ENCODE assay signal across 14 mouse cellular contexts in the genomic region with DNA sequence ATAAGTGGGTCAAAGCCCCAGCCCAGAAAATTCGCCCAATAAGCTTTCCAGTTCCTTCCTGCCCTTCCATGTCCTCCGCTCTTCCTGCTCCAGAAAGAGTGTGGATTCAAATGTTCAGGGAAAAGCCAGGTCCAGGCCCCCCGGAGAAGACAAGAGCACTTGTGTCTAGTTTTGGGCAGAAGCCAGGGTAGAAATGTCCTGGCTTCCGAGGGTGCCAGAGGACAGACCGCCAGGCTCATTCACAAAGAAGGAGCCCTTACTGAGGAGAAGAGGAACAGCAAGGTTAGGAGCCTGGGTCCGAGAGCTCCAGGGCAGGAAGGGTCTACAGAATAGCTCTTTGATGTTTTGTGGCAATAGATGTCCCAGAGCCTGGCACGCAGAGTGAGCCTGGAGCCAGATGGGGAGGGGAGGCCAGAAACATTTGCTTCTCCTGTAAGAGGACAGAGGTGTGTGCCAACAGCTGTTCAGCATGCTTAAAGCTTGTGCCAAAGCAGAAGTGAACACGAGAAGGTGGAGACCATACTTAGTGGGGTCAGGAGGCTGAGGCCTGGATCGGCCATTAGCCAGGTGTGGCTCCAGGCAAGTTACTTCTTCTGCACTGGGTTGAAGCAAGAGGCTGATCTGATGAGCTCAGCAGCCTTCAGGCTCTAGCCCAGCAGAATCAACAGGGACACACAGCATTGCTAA. TPM values are rescaled to one million over a fixed set of nuclear protein-coding genes. Genes with fewer than 3 reads are reported as not detected.
DNase-seq lines count a peak whose midpoint lies in the region; ATAC-seq and TF ChIP-seq lines count a peak whose summit lies in the region.
"Had no signal": no experiment of that assay in that cellular context is flagged by ENCODE, and none has a peak within 500 bp of the region (broad histone marks: within the 10 kb centered on the region; RNA-seq: fewer than 3 reads in every experiment).

No protein-coding gene starts in this region.

- 47% methylated on average over 9 of the region's 9 CpGs for WGBS in hindbrain, postnatal 0 days
- WGBS in hindbrain, embryonic 11.5 days: 83% methylated on average over 9 of the region's 9 CpGs
- WGBS in midbrain, postnatal 0 days: 74% methylated on average over 9 of the region's 9 CpGs
- 80% methylated on average over 9 of the region's 9 CpGs for WGBS in midbrain, embryonic 15.5 days

- H3K9ac ChIP-seq in hindbrain, postnatal 0 days (replicated peaks; ENCODE audit: low read length): no peak overlapping the region
- no peak overlapping the region for H3K9ac ChIP-seq in hindbrain, embryonic 11.5 days (ENCODE audit: low read depth, low read length)
- H3K9ac ChIP-seq in midbrain, postnatal 0 days (replicated peaks; ENCODE audit: low read length, poor library complexity, severe bottlenecking): no peak overlapping the region
- no peak overlapping the region for H3K9ac ChIP-seq in midbrain, embryonic 15.5 days

- peak; percentile 80 for ATAC-seq in hindbrain, postnatal 0 days
- no peak for ATAC-seq in hindbrain, embryonic 11.5 days (ENCODE audit: low FRiP score)
- ATAC-seq in midbrain, postnatal 0 days (ENCODE audit: low FRiP score): peak; percentile 68
- ATAC-seq in midbrain, embryonic 15.5 days (replicated peaks): no peak

- H3K4me3 ChIP-seq in hindbrain, postnatal 0 days (ENCODE audit: low read length): no peak overlapping the region
- H3K4me3 ChIP-seq in hindbrain, embryonic 11.5 days (ENCODE audit: low read depth, low read length): no peak overlapping the region
- no peak overlapping the region for H3K4me3 ChIP-seq in midbrain, postnatal 0 days (ENCODE audit: low read depth, low read length)
- H3K4me3 ChIP-seq in midbrain, embryonic 15.5 days: no peak overlapping the region

- TF ChIP-seq CTCF in hindbrain, postnatal 0 days (IDR thresholded peaks at IDR 0.05; ENCODE audit: low read depth): no peak
- TF ChIP-seq CTCF in midbrain, postnatal 0 days (IDR thresholded peaks at IDR 0.05): no peak

- no peaks in the 10 kb centered on the region for H3K4me1 ChIP-seq in hindbrain, postnatal 0 days (ENCODE audit: insufficient read depth, low read length)
- no peaks in the 10 kb centered on the region for H3K4me1 ChIP-seq in hindbrain, embryonic 11.5 days (replicated peaks; ENCODE audit: control insufficient read depth, insufficient read depth, low read length)
- H3K4me1 ChIP-seq in midbrain, postnatal 0 days (ENCODE audit: insufficient read depth, low read length): no peaks in the 10 kb centered on the region
- peaks cover 4% of the 10 kb centered on the region; the same call in 1 of the 2 replicates for H3K4me1 ChIP-seq in midbrain, embryonic 15.5 days

- peak; percentile 47 to 58 for DNase-seq in cerebellum, postnatal 10 days
- no peak for DNase-seq in cerebellum, adult 8-10 months
- DNase-seq in hindbrain, postnatal 0 days (ENCODE audit: low spot score): peak; percentile 73
- no peak for DNase-seq in hindbrain, embryonic 11.5 days (ENCODE audit: low spot score)
- peak; percentile 69 for DNase-seq in midbrain, postnatal 0 days (ENCODE audit: low spot score)
- peak; percentile 86 for DNase-seq in skeletal muscle tissue, adult 2 months (ENCODE audit: low read depth, low spot score)
- no peak for DNase-seq in kidney, adult 18-20 months
- DNase-seq: heart, postnatal 14 days; thymus, adult 18-20 months had no signal

- H3K4me2 ChIP-seq in hindbrain, postnatal 0 days (ENCODE audit: low read depth, low read length): no peak overlapping the region
- no peak overlapping the region for H3K4me2 ChIP-seq in hindbrain, embryonic 11.5 days (replicated peaks; ENCODE audit: low read depth, low read length)
- H3K4me2 ChIP-seq in midbrain, postnatal 0 days (ENCODE audit: low read depth, low read length, poor library complexity, severe bottlenecking): no peak overlapping the region
- H3K4me2 ChIP-seq in midbrain, embryonic 15.5 days: no peak overlapping the region

- no peaks in the 10 kb centered on the region for H3K27me3 ChIP-seq in hindbrain, postnatal 0 days (ENCODE audit: insufficient read depth, low read length)
- no peaks in the 10 kb centered on the region for H3K27me3 ChIP-seq in hindbrain, embryonic 11.5 days (ENCODE audit: control insufficient read depth, insufficient read depth, low read length)
- H3K27me3 ChIP-seq in midbrain, postnatal 0 days (ENCODE audit: insufficient read depth, low read length): no peaks in the 10 kb centered on the region
- no peaks in the 10 kb centered on the region for H3K27me3 ChIP-seq in midbrain, embryonic 15.5 days (replicated peaks)

- no peaks in the 10 kb centered on the region; the same call in 1 of the 2 replicates for H3K36me3 ChIP-seq in hindbrain, postnatal 0 days (ENCODE audit: insufficient read depth, low read length)
- H3K36me3 ChIP-seq in hindbrain, embryonic 11.5 days (ENCODE audit: control insufficient read depth, insufficient read depth, low read length): no peaks in the 10 kb centered on the region
- peaks cover 14% of the 10 kb centered on the region for H3K36me3 ChIP-seq in midbrain, postnatal 0 days (ENCODE audit: insufficient read depth, low read length)
- 0 out of 2 replicates have a peak, but pooled peaks cover 4% of the 10 kb centered on the region for H3K36me3 ChIP-seq in midbrain, embryonic 15.5 days (replicated peaks)

- H3K27ac ChIP-seq in hindbrain, postnatal 0 days: peak overlapping the region; percentile 62; the same call in 1 of the 2 replicates
- no peak overlapping the region for H3K27ac ChIP-seq in hindbrain, embryonic 11.5 days (ENCODE audit: low read depth, low read length)
- peak overlapping the region; percentile 19 for H3K27ac ChIP-seq in midbrain, postnatal 0 days (ENCODE audit: low read depth, low read length)
- H3K27ac ChIP-seq in midbrain, embryonic 15.5 days: no peak overlapping the region

- H3K9me3 ChIP-seq in hindbrain, postnatal 0 days (ENCODE audit: low read length): no peaks in the 10 kb centered on the region
- H3K9me3 ChIP-seq in hindbrain, embryonic 11.5 days (ENCODE audit: control insufficient read depth, low read length): no peaks in the 10 kb centered on the region
- H3K9me3 ChIP-seq in midbrain, postnatal 0 days (ENCODE audit: low read length): no peaks in the 10 kb centered on the region
- H3K9me3 ChIP-seq in midbrain, embryonic 15.5 days: no peaks in the 10 kb centered on the region

RNA-seq across cellular contexts. Expression of gene Mras, which starts 35.8 kb away (rescaled TPM):
- total RNA-seq in hindbrain, postnatal 0 days (2014; rRNA removed): 75.5 and 95.2 TPM in 2 replicates
- polyA plus RNA-seq in hindbrain, postnatal 0 days (2015; fragmentation: Nextera tagmentation; extraction: Ambion mirVana): 66.9 and 74.0 TPM in 2 replicates
- polyA plus RNA-seq in hindbrain, embryonic 11.5 days (2014; fragmentation: Nextera tagmentation; extraction: Ambion mirVana): 20.7 and 22.9 TPM in 2 replicates
- 73.8 and 92.9 TPM in 2 replicates for total RNA-seq in midbrain, postnatal 0 days (2014; rRNA removed)
- polyA plus RNA-seq in midbrain, postnatal 0 days (2015; fragmentation: Nextera tagmentation; extraction: Ambion mirVana): 70.0 and 72.6 TPM in 2 replicates
- 64.2 and 64.3 TPM in 2 replicates for polyA plus RNA-seq in midbrain, embryonic 15.5 days (2015; fragmentation: Nextera tagmentation; extraction: Ambion mirVana)

RNA-seq across cellular contexts. Expression of gene Esyt3, which starts 43.1 kb away (rescaled TPM):
- total RNA-seq in hindbrain, postnatal 0 days (2014; rRNA removed): 0.72 and 1.3 TPM in 2 replicates
- 0.68 and 1.00 TPM in 2 replicates for polyA plus RNA-seq in hindbrain, postnatal 0 days (2015; fragmentation: Nextera tagmentation; extraction: Ambion mirVana)
- 0.15 and 0.36 TPM in 2 replicates for polyA plus RNA-seq in hindbrain, embryonic 11.5 days (2014; fragmentation: Nextera tagmentation; extraction: Ambion mirVana)
- total RNA-seq in midbrain, postnatal 0 days (2014; rRNA removed): 0.82 and 1.1 TPM in 2 replicates
- 1.4 and 1.8 TPM in 2 replicates for polyA plus RNA-seq in midbrain, postnatal 0 days (2015; fragmentation: Nextera tagmentation; extraction: Ambion mirVana)
- polyA plus RNA-seq in midbrain, embryonic 15.5 days (2015; fragmentation: Nextera tagmentation; extraction: Ambion mirVana): 0.63 and 0.75 TPM in 2 replicates
- total RNA-seq: gastrocnemius, postnatal 36 days had no signal
- polyA plus RNA-seq: C2C12 had no signal

RNA-seq across cellular contexts. Expression of gene Nme9, which starts 49.8 kb away (rescaled TPM):
- total RNA-seq in hindbrain, postnatal 0 days (2014; rRNA removed): 1.0 TPM in 1 of 2 replicates, not detected in the other
- 0.64 and 0.82 TPM in 2 replicates for polyA plus RNA-seq in hindbrain, postnatal 0 days (2015; fragmentation: Nextera tagmentation; extraction: Ambion mirVana)
- 0.90 and 1.4 TPM in 2 replicates for polyA plus RNA-seq in hindbrain, embryonic 11.5 days (2014; fragmentation: Nextera tagmentation; extraction: Ambion mirVana)
- 0.42 and 1.2 TPM in 2 replicates for total RNA-seq in midbrain, postnatal 0 days (2014; rRNA removed)
- 0.72 and 0.90 TPM in 2 replicates for polyA plus RNA-seq in midbrain, postnatal 0 days (2015; fragmentation: Nextera tagmentation; extraction: Ambion mirVana)
- 0.30 and 1.1 TPM in 2 replicates for polyA plus RNA-seq in midbrain, embryonic 15.5 days (2015; fragmentation: Nextera tagmentation; extraction: Ambion mirVana)
- total RNA-seq: adrenal gland, adult 8-10 months; gastrocnemius, postnatal 36 days; left cerebral cortex, postnatal 10 days had no signal
- polyA plus RNA-seq: C2C12 had no signal

Comparison
In these comparisons a context has a peak if more than half of its experiments do, and no peak if none do; other contexts are left out.
1. DNase-seq: peak in cerebellum, postnatal 10 days (2 of 2), hindbrain, postnatal 0 days (single experiment), midbrain, postnatal 0 days (single experiment) and skeletal muscle tissue, adult 2 months (single experiment); none in cerebellum, adult 8-10 months (single experiment), hindbrain, embryonic 11.5 days (single experiment) and kidney, adult 18-20 months (single experiment).
2. ATAC-seq: peak in hindbrain, postnatal 0 days (single experiment) and midbrain, postnatal 0 days (single experiment); none in hindbrain, embryonic 11.5 days (single experiment) and midbrain, embryonic 15.5 days (single experiment).
3. H3K27ac ChIP-seq: peak in hindbrain, postnatal 0 days (single experiment) and midbrain, postnatal 0 days (single experiment); none in hindbrain, embryonic 11.5 days (single experiment) and midbrain, embryonic 15.5 days (single experiment).